Mouse (Mus musculus) embryonic facial prominence, embryonic 15.5 days (tissue): Measurements from ENCODE around the gene Rab1b. TPM values are rescaled to one million over a fixed set of nuclear protein-coding genes. Genes with fewer than 3 reads are reported as not detected.
A peak's percentile ranks its signal among the peaks of the same experiment; 100 is the strongest.

Experiments used
- ATAC-seq: fragments of 200-750 bp; cut with Nextera tagmentation; 2 replicates; pipeline ENCODE4 v1.8.0; 2017; ENCODE audit warnings: low read depth, moderate TSS enrichment; ENCODE audit not compliant: insufficient number of reproducible peaks, low FRiP score, low TSS enrichment
- H3K27ac ChIP-seq: fragments of 300-500 bp; sonication (generic); replicated peaks from 2 replicates; pipeline ENCODE4 v1.5.1; 2015; ENCODE audit warnings: mild to moderate bottlenecking, inconsistent platforms
- H3K27me3 ChIP-seq: fragments of 300-500 bp; sonication (generic); 2 replicates; pipeline ENCODE4 v1.6.1; 2015; ENCODE audit warnings: inconsistent platforms
- H3K36me3 ChIP-seq: fragments of 300-500 bp; sonication (generic); 2 replicates; pipeline ENCODE4 v1.6.1; 2015; ENCODE audit warnings: mild to moderate bottlenecking, inconsistent platforms
- H3K4me1 ChIP-seq: fragments of 300-500 bp; sonication (generic); 2 replicates; pipeline ENCODE4 v1.6.1; 2015; ENCODE audit warnings: inconsistent platforms
- H3K4me2 ChIP-seq: fragments of 300-500 bp; sonication (generic); replicated peaks from 2 replicates; pipeline ENCODE4 v1.6.1; 2015; ENCODE audit warnings: mild to moderate bottlenecking, inconsistent platforms
- H3K4me3 ChIP-seq: fragments of 300-500 bp; sonication (generic); replicated peaks from 2 replicates; pipeline ENCODE4 v1.5.1; 2015; ENCODE audit warnings: mild to moderate bottlenecking, inconsistent platforms
- H3K9ac ChIP-seq: fragments of 300-500 bp; sonication (generic); 2 replicates; pipeline ENCODE4 v1.6.1; 2015; ENCODE audit warnings: inconsistent platforms
- H3K9me3 ChIP-seq: fragments of 300-500 bp; sonication (generic); replicated peaks from 2 replicates; pipeline ENCODE4 v1.6.1; 2016; ENCODE audit warnings: inconsistent platforms
- WGBS: fragments of 180-500 bp; shearing (Covaris S2); methylation state at CpG from one replicate; pipeline ENCODE4 v1.1.7; 2015; 5-methylcytosine and 5-hydroxymethylcytosine counted together
- polyA plus RNA-seq: library from polyadenylated mRNA; unstranded; fragments of >200 nt; fragmentation: Nextera tagmentation; extraction: Ambion mirVana; gene quantifications from 2 replicates; pipeline ENCODE4 v1.2.1, GENCODE M21; 2015

Rab1b gene
- polyA plus RNA-seq, 1 experiment from 2014 or later: 270 TPM

DNA sequence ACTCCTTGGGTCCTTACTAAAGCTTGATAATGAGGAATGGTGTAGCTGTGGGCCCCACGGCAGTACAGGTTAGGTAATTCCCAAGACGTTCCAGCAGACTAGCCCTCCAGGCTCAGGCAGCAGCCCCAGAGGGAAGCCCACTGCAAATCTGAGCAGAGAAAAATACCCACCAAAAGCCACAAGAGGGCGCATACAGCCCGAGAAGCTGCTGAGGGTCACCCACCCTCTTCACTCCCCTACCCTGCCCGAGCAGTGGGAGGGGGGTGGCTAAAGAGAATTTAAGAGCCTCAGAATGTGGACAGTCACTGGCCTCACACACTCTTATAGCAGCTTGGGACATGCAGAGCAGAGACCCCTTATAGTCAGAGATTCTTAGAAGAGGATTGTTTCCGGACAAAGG lies 50.6 kb downstream of the Rab1b start:
- H3K9ac ChIP-seq: no peak overlapping the region
- 0 out of 2 replicates have a peak, but pooled peaks have one; percentile 11 for ATAC-seq
- no peaks in the 10 kb centered on the region for H3K36me3 ChIP-seq
- H3K4me2 ChIP-seq: no peak overlapping the region
- WGBS: 10% methylated on average over 6 of the region's 6 CpGs
- no peak overlapping the region for H3K4me3 ChIP-seq
- H3K9me3 ChIP-seq: no peaks in the 10 kb centered on the region
- H3K27ac ChIP-seq: no peak overlapping the region
- H3K4me1 ChIP-seq: peaks cover 54% of the 10 kb centered on the region
- peaks cover 25% of the 10 kb centered on the region for H3K27me3 ChIP-seq

DNA sequence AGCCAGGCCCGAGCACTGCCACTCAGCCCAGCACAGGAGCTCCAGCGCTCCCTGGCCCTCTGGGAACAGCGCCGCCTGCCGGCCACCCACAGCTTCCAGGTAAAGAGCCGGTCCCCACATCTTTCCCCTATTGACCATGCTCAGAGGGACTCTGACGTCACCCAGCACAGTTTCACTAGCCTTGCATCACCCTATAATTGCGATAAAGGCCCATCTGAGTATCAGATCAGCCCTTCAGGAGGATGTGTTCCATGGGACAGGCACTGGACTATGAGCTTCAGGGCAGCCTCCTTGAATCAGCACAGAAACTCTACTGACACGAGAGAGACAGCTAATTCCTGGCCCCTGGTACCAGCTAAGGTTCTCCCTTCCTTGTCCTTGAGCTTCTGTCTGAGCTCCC lies 53.0 kb downstream of the Rab1b start:
- ATAC-seq: no peak
- Histone ChIP-seq H3K36me3 (peaks cover 7% of the 10 kb centered on the region; the same call in 1 of the 2 replicates), H3K27ac (no peak overlapping the region), H3K9ac (no peak overlapping the region), H3K9me3 (no peaks in the 10 kb centered on the region), H3K27me3 (peaks cover 31% of the 10 kb centered on the region), H3K4me2 (no peak overlapping the region), H3K4me3 (no peak overlapping the region), H3K4me1 (peaks cover 49% of the 10 kb centered on the region)
- 22% methylated on average over 9 of the region's 9 CpGs for WGBS

DNA sequence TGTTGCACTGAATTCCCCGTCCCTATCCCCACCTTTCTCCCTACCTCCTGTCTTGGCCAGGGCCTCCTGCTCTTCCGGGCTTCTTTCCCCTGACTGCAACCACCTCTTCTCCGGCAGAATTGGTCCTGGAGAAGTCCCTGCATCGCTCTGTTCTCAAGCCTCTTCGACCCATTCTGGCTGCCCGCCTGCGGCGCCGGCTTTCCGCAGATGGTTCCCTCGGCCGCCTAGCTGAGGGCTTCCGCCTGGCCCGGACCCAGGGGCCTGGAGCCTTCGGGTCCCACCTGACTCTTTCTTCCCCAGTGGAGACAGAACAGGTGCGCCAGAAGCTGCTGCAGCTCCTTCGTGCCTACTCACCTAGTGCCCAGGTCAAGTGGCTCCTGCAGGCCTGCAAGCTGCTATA lies 54.0 kb downstream of the Rab1b start:
- H3K27me3 ChIP-seq: peaks cover 31% of the 10 kb centered on the region
- H3K27ac ChIP-seq: no peak overlapping the region
- no peak overlapping the region for H3K4me2 ChIP-seq
- H3K4me1 ChIP-seq: peaks cover 43% of the 10 kb centered on the region
- H3K4me3 ChIP-seq: no peak overlapping the region
- peaks cover 17% of the 10 kb centered on the region for H3K36me3 ChIP-seq
- 69% methylated on average over 17 of the region's 17 CpGs for WGBS
- H3K9me3 ChIP-seq: no peaks in the 10 kb centered on the region
- H3K9ac ChIP-seq: no peak overlapping the region
- ATAC-seq: no peak

DNA sequence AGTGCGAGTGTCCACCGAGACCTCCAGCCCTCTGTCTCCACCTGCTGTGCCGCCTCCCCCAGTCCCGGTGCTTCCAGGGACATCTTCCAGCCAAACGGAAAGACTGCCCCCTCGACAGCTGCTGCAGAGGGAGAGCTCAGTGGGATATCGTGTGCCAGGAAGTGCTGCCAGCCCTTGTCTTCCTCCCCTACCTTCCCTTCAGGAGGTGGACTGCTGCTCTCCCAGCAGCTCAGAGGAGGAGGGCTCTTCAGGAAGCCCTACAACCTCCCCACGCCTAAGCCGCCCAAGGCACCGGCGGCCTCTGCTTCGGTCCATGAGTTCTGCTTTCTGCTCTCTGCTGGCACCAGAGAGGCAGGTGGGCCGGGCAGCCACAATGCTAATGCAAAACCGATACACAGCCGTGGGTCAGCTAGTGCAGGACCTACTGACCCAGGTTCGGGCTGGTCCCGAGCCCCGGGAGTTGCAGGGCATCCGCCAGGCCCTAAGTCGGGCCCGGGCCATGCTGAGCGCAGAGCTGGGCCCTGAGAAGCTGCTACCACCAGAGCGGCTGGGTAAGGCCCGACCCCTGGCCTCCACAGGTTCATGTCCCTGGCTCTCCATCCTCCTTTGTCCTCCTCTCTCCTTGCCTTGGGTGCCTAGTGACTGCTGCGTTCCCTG lies 54.6 kb downstream of the Rab1b start:
- WGBS: 39% methylated on average over 25 of the region's 25 CpGs
- no peak overlapping the region for H3K9ac ChIP-seq
- H3K36me3 ChIP-seq: peaks cover 22% of the 10 kb centered on the region
- no peak for ATAC-seq
- H3K4me3 ChIP-seq: no peak overlapping the region
- H3K27ac ChIP-seq: no peak overlapping the region
- H3K27me3 ChIP-seq: peaks cover 31% of the 10 kb centered on the region
- no peak overlapping the region for H3K4me2 ChIP-seq
- H3K4me1 ChIP-seq: peaks cover 43% of the 10 kb centered on the region
- no peaks in the 10 kb centered on the region for H3K9me3 ChIP-seq

DNA sequence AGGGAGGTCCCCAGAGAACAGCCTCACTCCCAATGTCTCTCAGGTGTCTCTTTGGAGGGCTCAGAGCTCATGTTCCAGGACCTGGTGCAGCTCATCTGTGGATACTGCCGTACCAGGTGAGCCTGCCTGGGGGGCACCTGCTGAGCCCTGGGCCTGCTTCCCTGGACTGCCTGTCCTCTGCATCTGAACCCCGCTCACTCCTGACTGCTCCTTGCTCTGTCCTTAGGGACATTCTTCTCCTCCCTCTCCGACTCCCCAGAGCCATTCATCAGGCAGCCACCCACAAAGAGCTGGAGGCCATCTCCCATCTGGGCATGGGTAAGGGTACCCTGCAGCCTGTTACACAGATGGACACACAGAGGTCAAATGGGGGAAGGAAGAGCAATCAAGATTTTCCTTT lies 55.4 kb downstream of the Rab1b start:
- Histone ChIP-seq H3K9me3 (no peaks in the 10 kb centered on the region), H3K4me1 (peaks cover 38% of the 10 kb centered on the region), H3K27ac (0 out of 2 replicates have a peak overlapping the region, but pooled peaks have one; percentile 28), H3K4me2 (peak overlapping the region; percentile 40), H3K4me3 (peak overlapping the region; percentile 29), H3K36me3 (peaks cover 30% of the 10 kb centered on the region), H3K27me3 (peaks cover 31% of the 10 kb centered on the region), H3K9ac (no peak overlapping the region)
- 44% methylated on average over 3 of the region's 3 CpGs for WGBS
- ATAC-seq: no peak

DNA sequence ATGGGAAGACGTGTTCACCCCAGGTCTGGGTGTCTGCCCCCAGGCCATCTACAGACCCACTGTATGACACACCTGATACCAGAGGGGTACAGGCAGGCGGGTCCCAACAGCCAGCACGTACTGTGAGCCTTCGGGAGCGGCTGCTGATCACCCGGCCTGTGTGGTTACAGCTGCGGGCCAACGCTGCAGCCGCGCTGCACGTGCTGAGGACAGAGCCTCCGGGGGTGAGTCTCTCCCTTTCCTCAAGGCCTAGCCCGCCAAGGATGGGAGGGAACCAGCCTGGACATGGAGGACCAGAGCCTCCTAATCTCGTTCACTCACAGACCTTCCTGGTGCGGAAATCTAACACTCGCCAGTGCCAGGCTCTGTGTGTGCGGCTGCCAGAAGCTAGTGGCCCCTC lies 55.8 kb downstream of the Rab1b start:
- Histone ChIP-seq H3K27me3 (peaks cover 31% of the 10 kb centered on the region), H3K4me1 (peaks cover 33% of the 10 kb centered on the region), H3K4me3 (peak overlapping the region; percentile 29), H3K9me3 (no peaks in the 10 kb centered on the region), H3K27ac (0 out of 2 replicates have a peak overlapping the region, but pooled peaks have one; percentile 28), H3K4me2 (peak overlapping the region; percentile 40), H3K36me3 (peaks cover 35% of the 10 kb centered on the region), H3K9ac (no peak overlapping the region)
- 0 out of 2 replicates have a peak, but pooled peaks have one; percentile 9 for ATAC-seq
- 8% methylated on average over 17 of the region's 17 CpGs for WGBS

DNA sequence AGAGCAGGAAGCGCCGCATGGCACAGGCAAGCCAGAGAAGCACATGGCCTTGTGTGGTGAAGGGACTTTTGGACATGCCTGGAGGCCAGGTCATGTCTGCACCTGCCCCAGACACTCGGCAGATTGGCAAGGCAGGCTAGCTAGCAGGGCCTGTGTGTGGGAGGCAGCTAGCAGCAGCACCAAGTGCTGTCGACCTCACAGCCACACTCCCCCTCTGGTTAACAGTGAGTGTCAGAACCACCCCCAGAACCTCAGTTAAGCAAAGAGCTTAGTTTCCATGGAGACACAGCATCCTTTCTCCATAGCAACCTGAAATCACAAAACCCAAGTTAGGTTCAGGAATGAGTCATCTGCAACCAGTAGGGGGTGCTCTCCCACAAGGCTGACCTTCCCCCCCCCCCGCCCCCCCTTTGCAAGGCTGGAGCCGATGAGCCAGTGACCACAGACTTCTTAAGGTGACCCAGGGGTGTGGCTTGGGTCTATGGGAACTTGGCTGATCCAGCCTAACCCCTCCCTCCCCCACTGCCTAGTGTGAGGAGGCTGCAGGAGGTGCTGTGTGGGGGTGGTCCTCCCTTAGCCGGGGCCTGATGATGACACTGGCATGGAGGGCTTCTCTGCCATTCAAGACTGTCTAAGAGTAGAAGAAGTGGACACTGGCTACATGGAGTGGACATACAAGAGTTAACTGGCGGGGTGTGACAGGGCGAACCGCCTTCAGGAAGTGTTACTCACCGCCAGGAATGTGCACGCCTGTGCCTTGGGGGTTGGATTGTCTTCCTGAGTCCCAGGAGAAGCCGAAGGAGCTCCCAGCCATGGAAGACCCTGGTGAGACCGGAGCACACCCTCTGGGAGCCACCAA lies 56.6 kb downstream of the Rab1b start, which contains the start of gene Rin1:
Gene Rin1, plus strand, starts transcription at position 435 of the 859 bp plus-strand sequence.
- H3K4me1 ChIP-seq: peaks cover 32% of the 10 kb centered on the region
- H3K9ac ChIP-seq: no peak within 1 kb of the TSS
- H3K4me2 ChIP-seq: peak within 1 kb of the TSS; percentile 40
- peak within 1 kb of the TSS; percentile 29 for H3K4me3 ChIP-seq
- ATAC-seq: no peak
- H3K36me3 ChIP-seq: peaks cover 39% of the 10 kb centered on the region
- H3K27ac ChIP-seq: 0 out of 2 replicates have a peak within 1 kb of the TSS, but pooled peaks have one; percentile 28
- 15% methylated on average over 14 of the region's 14 CpGs for WGBS
- H3K9me3 ChIP-seq: no peaks in the 10 kb centered on the region
- peaks cover 31% of the 10 kb centered on the region for H3K27me3 ChIP-seq

DNA sequence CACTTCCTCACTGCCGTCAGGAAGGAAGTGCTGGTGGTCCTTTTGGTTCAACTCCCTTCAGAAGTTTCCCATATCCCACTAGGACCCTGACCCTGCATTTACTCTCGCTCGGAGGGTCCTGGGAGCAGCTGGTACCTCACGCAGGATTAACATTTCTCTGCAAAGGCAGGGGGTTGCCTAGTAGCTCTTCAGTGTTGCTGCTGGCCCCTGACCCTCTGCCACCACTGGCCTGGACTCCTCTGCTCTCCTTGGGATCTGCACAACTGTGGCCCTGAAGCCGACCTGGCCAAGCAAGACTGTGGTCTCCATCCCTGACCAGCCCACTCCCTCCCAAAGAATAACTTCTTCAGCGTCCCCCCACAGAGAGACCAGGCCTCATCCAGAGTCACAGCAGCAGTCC lies 57.5 kb downstream of the Rab1b start:
- Histone ChIP-seq H3K27ac (no peak overlapping the region), H3K36me3 (peaks cover 39% of the 10 kb centered on the region), H3K27me3 (peaks cover 31% of the 10 kb centered on the region), H3K4me2 (no peak overlapping the region), H3K9ac (no peak overlapping the region), H3K9me3 (no peaks in the 10 kb centered on the region), H3K4me3 (no peak overlapping the region), H3K4me1 (peaks cover 32% of the 10 kb centered on the region)
- ATAC-seq: no peak
- WGBS: 66% methylated on average over 6 of the region's 6 CpGs

Other genes starting within 250 kb of the Rab1b start
- 29.6 and 33.7 TPM in 2 replicates for gene Actn3, start 229.2 kb downstream of the Rab1b start, polyA plus RNA-seq
- gene Zdhhc24, start 228.4 kb downstream of the Rab1b start, polyA plus RNA-seq: 14.0 and 14.9 TPM in 2 replicates
- 4.6 and 5.5 TPM in 2 replicates for gene Bbs1, start 200.4 kb downstream of the Rab1b start, polyA plus RNA-seq
- 113 and 117 TPM in 2 replicates for gene Dpp3, start 178.8 kb downstream of the Rab1b start, polyA plus RNA-seq
- gene Peli3, start 163.9 kb downstream of the Rab1b start, polyA plus RNA-seq: 5.0 and 5.1 TPM in 2 replicates
- 84.2 and 85.9 TPM in 2 replicates for gene Mrpl11, start 144.9 kb downstream of the Rab1b start, polyA plus RNA-seq
- not detected in 2 replicates for gene Npas4, start 116.8 kb downstream of the Rab1b start, polyA plus RNA-seq
- 3.5 and 4.9 TPM in 2 replicates for gene Slc29a2, start 83.2 kb downstream of the Rab1b start, polyA plus RNA-seq
- gene B4gat1, start 68.2 kb downstream of the Rab1b start, polyA plus RNA-seq: 47.2 and 48.4 TPM in 2 replicates
- 1.9 and 2.0 TPM in 2 replicates for gene AC124502.3, start 68.2 kb downstream of the Rab1b start, polyA plus RNA-seq
- 42.2 and 48.6 TPM in 2 replicates for gene Brms1, start 65.7 kb downstream of the Rab1b start, polyA plus RNA-seq
- gene Rin1, start 56.6 kb downstream of the Rab1b start, polyA plus RNA-seq: 2.6 and 4.4 TPM in 2 replicates
- gene Cd248, start 39.0 kb downstream of the Rab1b start, polyA plus RNA-seq: 131 and 158 TPM in 2 replicates
- 2.3 and 3.0 TPM in 2 replicates for gene Tmem151a, start 21.5 kb downstream of the Rab1b start, polyA plus RNA-seq
- 111 and 119 TPM in 2 replicates for gene Yif1a, start 18.5 kb downstream of the Rab1b start, polyA plus RNA-seq
- gene Cnih2, start 8.6 kb downstream of the Rab1b start, polyA plus RNA-seq: 35.5 and 38.7 TPM in 2 replicates
- 17.9 and 19.5 TPM in 2 replicates for gene Klc2, start 11.5 kb upstream of the Rab1b start, polyA plus RNA-seq
- gene Pacs1, start 166.0 kb upstream of the Rab1b start, polyA plus RNA-seq: 25.1 and 30.6 TPM in 2 replicates
- 335 and 338 TPM in 2 replicates for gene Sf3b2, start 188.4 kb upstream of the Rab1b start, polyA plus RNA-seq
- gene Gal3st3, start 191.3 kb upstream of the Rab1b start, polyA plus RNA-seq: 4.2 and 5.8 TPM in 2 replicates
- not detected in 2 replicates for gene Catsper1, start 228.7 kb upstream of the Rab1b start, polyA plus RNA-seq
- 67.9 and 76.8 TPM in 2 replicates for gene Cst6, start 242.5 kb upstream of the Rab1b start, polyA plus RNA-seq